Mouse (Mus musculus) liver, postnatal 0 days (tissue): ENCODE results near the gene Foxq1. TPM values are rescaled to one million over a fixed set of nuclear protein-coding genes. Genes with fewer than 3 reads are reported as not detected.

Experiments
- ATAC-seq: fragments of 200-750 bp; cut with Nextera tagmentation; 2 replicates; pipeline ENCODE4 v1.8.0; 2017; ENCODE audit warnings: mild to moderate bottlenecking, moderate library complexity
- DNase-seq: peaks from one replicate; pipeline ENCODE4 v3.0.0-alpha.2; 2016
- H3K27ac ChIP-seq: fragments of 300-500 bp; sonication (generic); 2 replicates; pipeline ENCODE4 v1.5.1; 2014; ENCODE audit warnings: antibody characterized with exemption, moderate library complexity, mild to moderate bottlenecking, low read depth
- H3K27me3 ChIP-seq: fragments of 300-500 bp; sonication (generic); 2 replicates; pipeline ENCODE4 v1.6.1; 2014; ENCODE audit warnings: low read length, control low read depth, mixed read lengths; ENCODE audit not compliant: insufficient read depth
- H3K36me3 ChIP-seq: fragments of 300-500 bp; sonication (generic); replicated peaks from 2 replicates; pipeline ENCODE4 v1.6.1; 2014; ENCODE audit warnings: mild to moderate bottlenecking, control low read depth, low read length, moderate library complexity, mixed read lengths; ENCODE audit not compliant: insufficient read depth
- H3K4me1 ChIP-seq: fragments of 300-500 bp; sonication (generic); 2 replicates; pipeline ENCODE4 v1.6.1; 2014; ENCODE audit warnings: antibody characterized with exemption, mild to moderate bottlenecking, control low read depth; ENCODE audit not compliant: insufficient read depth
- H3K4me2 ChIP-seq: fragments of 300-500 bp; sonication (generic); 2 replicates; pipeline ENCODE4 v1.6.1; 2014; ENCODE audit warnings: low read depth, mild to moderate bottlenecking, low read length, moderate library complexity, mixed read lengths
- H3K4me3 ChIP-seq: fragments of 300-500 bp; sonication (generic); 2 replicates; pipeline ENCODE4 v1.5.1; 2014; ENCODE audit warnings: low read depth, low read length
- H3K9ac ChIP-seq: fragments of 300-500 bp; sonication (generic); replicated peaks from 2 replicates; pipeline ENCODE4 v1.6.1; 2014; ENCODE audit warnings: mild to moderate bottlenecking, moderate library complexity
- H3K9me3 ChIP-seq: fragments of 300-500 bp; sonication (generic); 2 replicates; pipeline ENCODE4 v1.6.1; 2016; ENCODE audit warnings: mild to moderate bottlenecking, control low read depth, low read length, mixed read lengths
- CTCF ChIP-seq: sonication (generic); IDR thresholded peaks from 2 replicates; pipeline ENCODE4 v1.5.1; 2016; ENCODE audit warnings: antibody characterized with exemption, low read depth
- EP300 ChIP-seq: IDR thresholded peaks from 2 replicates; pipeline ENCODE4 v1.6.1; 2016; ENCODE audit warnings: antibody characterized with exemption, low read depth, mild to moderate bottlenecking
- WGBS: fragments of 180-500 bp; shearing (Covaris S2); extraction: QIAGEN DNeasy Blood & Tissue Kit; methylation state at CpG from one replicate; pipeline ENCODE4 v1.1.7; 2014; ENCODE audit not compliant: insufficient replicate concordance; 5-methylcytosine and 5-hydroxymethylcytosine counted together
- polyA plus RNA-seq: library from polyadenylated mRNA; unstranded; fragments of >200 nt; fragmentation: Nextera tagmentation; extraction: Ambion mirVana; gene quantifications from 2 replicates; pipeline ENCODE4 v1.2.1, GENCODE M21; 2015

Foxq1 gene
- polyA plus RNA-seq, 1 experiment from 2014 or later, result 3.4 TPM

DNA sequence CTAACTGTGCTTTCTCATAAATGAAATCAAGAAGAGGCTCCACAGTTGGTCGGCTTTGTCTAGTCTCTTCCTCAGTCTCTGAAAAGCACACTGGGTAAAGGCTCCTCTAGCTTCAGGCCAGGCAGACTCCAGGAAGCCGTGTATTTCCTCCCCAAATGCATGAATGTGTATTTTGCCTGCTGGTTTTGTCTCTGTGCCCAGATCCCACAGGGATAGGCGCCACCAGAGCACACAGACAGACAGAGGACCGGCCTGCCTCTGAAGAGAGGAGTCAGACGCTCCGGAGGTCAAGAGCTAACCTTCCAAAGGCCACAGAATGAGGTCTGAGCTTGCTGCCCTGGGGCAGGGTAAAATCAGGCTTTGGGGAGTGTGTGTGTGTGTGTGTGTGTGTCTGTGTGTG is 21.6 kb downstream of the Foxq1 start:
- ATAC-seq (peak; percentile 46), DNase-seq (peak; percentile 27)
- 20% methylated on average over 6 of the region's 6 CpGs for WGBS
- H3K9ac ChIP-seq, result no peak overlapping the region
- peak overlapping the region; percentile 60; the same call in 1 of the 2 replicates for H3K27ac ChIP-seq
- H3K4me1 ChIP-seq, result peaks cover 2% of the 10 kb centered on the region; the same call in 1 of the 2 replicates
- no peaks in the 10 kb centered on the region for H3K27me3 ChIP-seq
- no peaks in the 10 kb centered on the region for H3K9me3 ChIP-seq
- H3K4me3 ChIP-seq, result no peak overlapping the region
- no peak overlapping the region for H3K4me2 ChIP-seq
- no peaks in the 10 kb centered on the region for H3K36me3 ChIP-seq
- TF ChIP-seq CTCF (no peak), EP300 (no peak)

DNA sequence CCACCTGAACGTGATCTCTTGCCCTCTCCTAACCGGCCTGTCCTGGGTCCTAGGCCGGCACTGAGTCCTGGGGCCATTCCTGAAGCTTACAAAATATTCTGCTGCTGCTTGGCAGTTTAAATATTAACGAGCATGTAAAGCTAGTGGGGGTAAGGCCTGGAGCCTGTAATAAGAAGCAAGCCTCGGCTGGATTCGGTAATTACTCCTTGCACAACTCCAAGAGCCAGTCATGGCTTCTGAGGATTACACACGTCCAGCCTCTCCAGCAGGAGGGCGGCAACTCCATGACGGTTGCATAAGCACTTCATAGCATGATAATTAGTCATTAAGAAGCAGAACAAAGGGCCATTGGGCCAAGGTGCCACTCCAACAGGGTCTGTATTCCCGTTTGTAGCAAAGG is 22.5 kb downstream of the Foxq1 start:
- H3K36me3 ChIP-seq, result no peaks in the 10 kb centered on the region
- TF ChIP-seq CTCF (no peak), EP300 (no peak)
- H3K27me3 ChIP-seq, result no peaks in the 10 kb centered on the region
- WGBS, result 48% methylated on average over 10 of the region's 10 CpGs
- H3K4me1 ChIP-seq, result peaks cover 2% of the 10 kb centered on the region; the same call in 1 of the 2 replicates
- ATAC-seq (peak; percentile 80), DNase-seq (peak; percentile 29)
- H3K27ac ChIP-seq, result peak overlapping the region; percentile 60; the same call in 1 of the 2 replicates
- no peak overlapping the region for H3K4me3 ChIP-seq
- H3K4me2 ChIP-seq, result peak overlapping the region; percentile 45
- no peaks in the 10 kb centered on the region for H3K9me3 ChIP-seq
- H3K9ac ChIP-seq, result no peak overlapping the region

DNA sequence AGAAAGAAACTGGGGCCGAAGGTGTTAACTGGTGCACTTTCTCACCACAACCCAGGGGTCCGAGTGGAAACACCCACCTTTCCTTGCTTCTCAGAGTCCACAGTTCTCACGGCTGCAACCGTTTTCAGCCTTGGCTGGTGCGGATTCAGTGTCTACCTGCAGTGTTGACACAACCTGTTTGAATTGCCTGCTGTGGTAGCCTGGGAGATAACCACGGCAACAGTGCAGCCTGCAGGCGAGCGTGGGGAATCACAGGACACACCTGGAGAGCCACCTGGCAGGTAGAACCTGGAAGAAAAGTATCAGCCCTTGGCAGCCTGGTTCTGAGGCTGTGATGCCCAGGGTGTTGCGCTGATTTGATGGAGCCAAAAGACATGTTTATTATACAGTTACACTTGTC is 23.9 kb downstream of the Foxq1 start:
- H3K27me3 ChIP-seq, result no peaks in the 10 kb centered on the region
- no peak overlapping the region for H3K9ac ChIP-seq
- TF ChIP-seq CTCF (peak; percentile 79), EP300 (no peak)
- H3K36me3 ChIP-seq, result no peaks in the 10 kb centered on the region
- DNase-seq, result peak; percentile 74
- H3K9me3 ChIP-seq, result no peaks in the 10 kb centered on the region
- no peak overlapping the region for H3K27ac ChIP-seq
- H3K4me1 ChIP-seq, result peaks cover 2% of the 10 kb centered on the region; the same call in 1 of the 2 replicates
- H3K4me2 ChIP-seq, result no peak overlapping the region
- no peak overlapping the region for H3K4me3 ChIP-seq
- 43% methylated on average over 9 of the region's 9 CpGs for WGBS
- peak; percentile 74 for ATAC-seq

DNA sequence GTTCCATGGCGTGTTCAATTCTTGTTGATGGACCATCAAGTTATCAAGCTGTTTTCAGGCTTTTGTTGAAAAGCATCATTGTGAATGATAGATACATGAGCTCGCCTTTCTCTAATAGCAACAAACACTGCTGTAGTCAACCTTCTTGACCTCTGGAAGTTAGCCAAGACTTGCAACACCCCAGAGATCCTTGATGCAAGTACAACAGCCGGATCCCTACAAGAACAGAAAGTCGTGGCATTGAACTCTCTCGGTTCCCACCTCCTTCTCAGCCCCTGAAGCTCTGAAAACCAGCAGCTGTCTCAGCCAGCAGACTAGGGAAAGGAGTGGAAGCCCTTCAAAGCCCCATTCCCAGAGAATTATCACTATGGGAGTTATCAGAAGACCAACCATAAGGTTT is 31.4 kb downstream of the Foxq1 start:
- no peaks in the 10 kb centered on the region for H3K9me3 ChIP-seq
- no peak overlapping the region for H3K4me2 ChIP-seq
- no peaks in the 10 kb centered on the region for H3K27me3 ChIP-seq
- DNase-seq (peak; percentile 35), ATAC-seq (no peak)
- 49% methylated on average over 5 of the region's 5 CpGs for WGBS
- TF ChIP-seq EP300, result no peak
- no peak overlapping the region for H3K9ac ChIP-seq
- H3K36me3 ChIP-seq, result no peaks in the 10 kb centered on the region
- H3K4me3 ChIP-seq, result no peak overlapping the region
- no peak overlapping the region for H3K27ac ChIP-seq
- no peaks in the 10 kb centered on the region for H3K4me1 ChIP-seq

DNA sequence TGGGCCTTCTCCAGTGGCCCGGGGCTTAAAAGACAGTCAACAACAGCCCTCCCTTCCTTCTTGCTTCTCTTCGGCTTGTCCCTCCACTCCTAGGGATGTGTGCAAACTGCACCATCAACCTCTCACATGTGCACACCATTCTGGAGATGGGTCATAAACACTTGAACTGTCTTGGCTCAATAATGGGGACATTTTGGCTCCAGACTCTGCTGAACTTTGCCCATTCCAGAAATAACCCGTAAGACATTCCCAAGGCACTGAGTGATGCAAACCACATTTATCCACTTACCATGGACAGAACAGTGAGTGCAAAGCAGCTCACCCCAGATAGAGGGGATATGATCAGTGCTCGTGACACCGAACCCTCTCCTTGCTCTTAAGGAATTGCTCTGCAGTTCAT is 43.6 kb downstream of the Foxq1 start:
- Histone ChIP-seq H3K4me2 (no peak overlapping the region), H3K4me3 (no peak overlapping the region), H3K9me3 (no peaks in the 10 kb centered on the region), H3K9ac (no peak overlapping the region), H3K27ac (no peak overlapping the region), H3K27me3 (no peaks in the 10 kb centered on the region), H3K36me3 (no peaks in the 10 kb centered on the region), H3K4me1 (no peaks in the 10 kb centered on the region)
- no peak for TF ChIP-seq CTCF
- no peak for TF ChIP-seq EP300
- ATAC-seq (no peak), DNase-seq (no peak)
- 67% methylated on average over 5 of the region's 5 CpGs for WGBS

DNA sequence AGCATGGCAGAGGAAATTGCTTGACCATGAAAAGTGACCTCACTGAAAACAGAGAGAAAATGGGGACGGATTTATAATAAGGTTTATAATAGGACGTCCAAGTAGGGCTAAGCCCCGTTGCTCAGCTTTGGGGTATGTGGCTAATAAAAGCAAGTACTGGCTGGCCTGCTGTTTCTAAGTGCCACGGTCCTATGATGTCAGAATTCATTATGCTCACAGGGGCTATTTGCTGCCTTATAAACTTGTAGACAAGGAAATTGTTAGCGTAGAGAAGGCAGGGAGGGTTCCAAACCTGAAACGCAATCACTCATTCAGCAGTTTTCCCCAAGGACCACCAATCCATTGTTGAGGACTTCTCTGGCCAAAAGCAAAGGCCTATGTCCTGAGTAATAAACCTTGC is 48.0 kb downstream of the Foxq1 start:
- Histone ChIP-seq H3K4me2 (no peak overlapping the region), H3K4me1 (no peaks in the 10 kb centered on the region), H3K27me3 (no peaks in the 10 kb centered on the region), H3K4me3 (no peak overlapping the region), H3K36me3 (no peaks in the 10 kb centered on the region), H3K9ac (no peak overlapping the region), H3K27ac (no peak overlapping the region), H3K9me3 (no peaks in the 10 kb centered on the region)
- ATAC-seq, result no peak
- no peak for DNase-seq
- TF ChIP-seq EP300, result no peak
- TF ChIP-seq CTCF, result no peak
- 79% methylated on average over 6 of the region's 6 CpGs for WGBS

Other genes with a start within 250 kb of the Foxq1 start
- not detected in 2 replicates for gene A530084C06Rik, start 3.2 kb downstream of the Foxq1 start, polyA plus RNA-seq
- gene Foxf2, start 69.7 kb downstream of the Foxq1 start, polyA plus RNA-seq, result not detected in 2 replicates